Mouse (Mus musculus) layer of hippocampus, adult 9-11 months (tissue): ENCODE measurements around the gene Fam129b.

ENCODE experiments used
- DNase-seq: peaks from one replicate; pipeline ENCODE4 v3.0.0; 2022

Fam129b gene

GRCm38 (mm10) chr2:32926330-32927075, 50.6 kb downstream of the Fam129b start:
- DNase-seq: no peak

DNA sequence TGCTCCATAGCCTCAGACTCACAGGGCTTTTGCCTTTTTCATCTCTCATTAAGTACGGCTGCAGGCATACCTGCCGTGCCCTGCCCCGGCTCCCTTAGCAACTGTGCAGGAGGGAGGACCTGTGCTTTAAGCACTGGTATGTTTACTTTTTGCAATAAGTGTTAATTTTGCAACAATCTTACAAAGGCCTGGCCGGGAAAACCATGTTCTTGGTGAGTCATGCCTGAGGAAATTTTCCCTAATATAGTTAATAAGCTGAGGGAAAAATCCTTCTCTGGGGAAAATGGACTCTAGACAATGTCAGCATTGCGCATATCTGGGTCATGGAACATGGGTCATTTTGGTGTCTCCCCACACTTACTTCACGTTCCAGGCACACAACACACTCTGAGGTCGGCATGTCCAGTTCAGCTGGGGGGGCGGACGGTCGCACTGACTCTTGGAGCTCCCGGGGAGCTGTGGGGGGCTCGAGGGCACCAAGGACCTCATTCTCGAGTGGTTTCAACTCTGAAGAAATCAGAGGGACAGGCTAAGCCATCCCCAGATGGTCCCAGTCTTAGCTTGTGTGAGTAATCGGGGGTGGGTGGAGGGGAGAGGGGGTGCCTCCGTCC, 51.8 kb downstream of the Fam129b start:
- DNase-seq: no peak

- peak; percentile 60 for DNase-seq
Measured at GRCm38 (mm10) chr2:32928235-32928946, 52.5 kb downstream of the Fam129b start.

GRCm38 (mm10) chr2:32928947-32929829, 53.3 kb downstream of the Fam129b start:
- no peak for DNase-seq

- DNase-seq: no peak
Measured at GRCm38 (mm10) chr2:32931730-32932129, 55.8 kb downstream of the Fam129b start.

DNA sequence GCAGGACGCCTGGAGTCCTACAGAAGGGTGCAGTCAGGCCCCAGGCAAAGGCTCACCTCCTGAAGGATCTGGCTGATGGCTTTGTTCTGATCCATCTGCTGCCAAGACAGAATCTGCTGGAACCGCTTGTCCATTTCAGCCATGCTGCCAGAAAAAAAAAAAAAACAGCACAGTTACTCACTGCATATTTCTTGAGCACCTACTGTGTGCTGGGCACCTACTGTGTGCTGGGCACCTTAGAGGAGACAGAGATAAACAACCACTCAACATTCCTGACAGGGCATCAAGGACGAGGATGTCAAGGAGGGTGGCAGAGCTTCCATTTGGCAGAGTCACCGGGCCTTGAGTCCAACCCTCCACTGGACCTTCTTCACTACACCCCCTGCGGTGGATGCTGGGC, 62.8 kb downstream of the Fam129b start:
- DNase-seq: no peak

- DNase-seq: no peak
Measured at GRCm38 (mm10) chr2:32939418-32939817, 63.5 kb downstream of the Fam129b start.

DNA sequence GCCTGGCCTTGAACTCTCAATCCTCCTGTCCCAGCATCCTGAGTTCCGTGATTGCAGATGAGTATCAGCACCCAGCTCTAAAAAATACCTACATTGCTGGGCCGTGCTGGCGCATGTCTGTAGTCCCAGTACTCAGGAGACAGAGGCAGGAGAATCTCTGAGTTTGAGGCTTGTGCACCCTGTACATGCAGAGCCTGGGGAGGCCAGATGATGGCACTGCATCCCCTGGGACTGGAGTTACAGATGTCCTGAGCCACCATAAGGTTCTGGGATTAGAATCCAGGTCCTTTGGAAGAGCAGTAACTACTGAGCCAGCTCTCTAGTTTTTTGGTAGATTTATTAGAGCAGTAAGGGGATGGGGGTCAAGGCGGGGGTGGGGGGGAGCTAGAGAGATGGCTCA, 64.6 kb downstream of the Fam129b start:
- no peak for DNase-seq

DNA sequence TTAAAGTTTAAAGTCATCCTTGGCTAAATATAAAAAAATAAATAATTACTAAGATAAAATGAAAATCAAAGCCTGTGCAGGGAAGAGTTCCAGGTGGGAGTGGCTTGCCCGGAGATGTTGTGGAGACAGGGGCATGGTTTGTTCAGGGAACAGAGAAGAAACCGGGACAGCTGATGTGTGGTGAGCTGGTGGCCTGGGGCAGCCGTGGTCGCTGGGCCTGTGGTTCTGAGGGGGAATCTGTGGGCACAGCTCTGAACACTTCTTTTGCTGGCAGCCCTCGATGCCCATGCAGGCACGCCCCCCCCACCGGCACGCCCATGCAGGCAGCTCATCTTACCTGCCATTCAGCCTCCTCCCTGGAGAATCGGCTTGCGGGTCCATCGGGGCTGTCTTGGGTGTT, 71.5 kb downstream of the Fam129b start:
- no peak for DNase-seq

DNA sequence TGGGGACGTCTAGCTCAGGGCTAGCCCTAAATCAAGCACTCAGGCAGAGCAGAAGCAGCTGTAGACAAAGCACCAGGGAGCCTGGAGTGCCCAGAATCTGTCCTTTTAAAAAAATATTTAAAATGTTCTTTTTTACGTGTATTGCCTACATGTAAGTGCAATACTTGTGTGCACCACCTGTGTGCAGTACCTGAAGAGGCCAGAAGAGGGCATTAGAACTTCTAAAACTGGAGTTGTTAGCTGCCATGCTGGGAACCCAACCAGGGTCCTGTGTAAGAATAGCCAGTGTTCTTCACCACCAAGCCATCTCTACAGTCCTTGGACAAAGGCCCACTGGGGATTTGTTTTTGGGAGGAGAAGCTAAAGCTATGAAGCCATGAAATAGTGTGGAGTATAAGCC, 78.7 kb downstream of the Fam129b start:
- DNase-seq: no peak

DNA sequence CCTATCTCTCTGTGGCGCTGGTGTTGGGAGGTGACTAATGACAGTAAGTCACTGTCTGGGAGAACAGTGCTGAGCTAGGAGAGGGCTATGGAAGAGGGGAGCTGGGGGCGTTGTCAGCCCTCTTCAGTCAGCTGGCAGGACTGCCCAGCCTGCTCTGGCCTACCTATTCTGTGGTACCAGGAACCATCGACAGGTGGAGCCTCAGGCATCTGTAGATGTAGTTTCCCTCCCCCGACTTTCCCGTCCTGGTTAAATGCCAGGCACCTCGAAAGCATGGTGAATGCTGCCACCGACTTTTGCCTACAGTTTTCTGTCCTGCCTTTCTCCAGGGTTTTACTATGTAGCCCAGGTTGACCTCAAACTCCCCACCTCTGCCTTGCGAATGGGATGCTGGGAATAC, 81.4 kb downstream of the Fam129b start:
- peak; percentile 45 for DNase-seq

DNA sequence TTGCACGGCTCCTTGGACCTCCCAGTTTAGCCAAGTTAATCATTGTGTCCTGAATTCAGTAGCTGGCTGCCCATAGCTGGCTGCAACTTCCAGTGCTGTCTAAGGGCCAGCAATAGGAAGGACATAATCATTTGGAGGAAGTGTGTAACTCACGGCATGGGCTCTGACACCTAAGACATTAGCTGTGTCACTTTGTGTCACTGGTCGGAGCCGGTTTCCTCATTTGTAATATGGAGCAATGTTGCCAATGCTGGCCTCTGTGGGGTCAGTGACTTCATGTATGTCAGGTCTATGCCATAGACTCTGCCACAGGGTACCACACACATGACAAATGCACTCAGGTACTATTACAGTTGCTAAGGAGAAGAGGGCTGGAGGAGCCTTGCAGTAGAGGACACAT, 84.4 kb downstream of the Fam129b start:
- DNase-seq: no peak

DNA sequence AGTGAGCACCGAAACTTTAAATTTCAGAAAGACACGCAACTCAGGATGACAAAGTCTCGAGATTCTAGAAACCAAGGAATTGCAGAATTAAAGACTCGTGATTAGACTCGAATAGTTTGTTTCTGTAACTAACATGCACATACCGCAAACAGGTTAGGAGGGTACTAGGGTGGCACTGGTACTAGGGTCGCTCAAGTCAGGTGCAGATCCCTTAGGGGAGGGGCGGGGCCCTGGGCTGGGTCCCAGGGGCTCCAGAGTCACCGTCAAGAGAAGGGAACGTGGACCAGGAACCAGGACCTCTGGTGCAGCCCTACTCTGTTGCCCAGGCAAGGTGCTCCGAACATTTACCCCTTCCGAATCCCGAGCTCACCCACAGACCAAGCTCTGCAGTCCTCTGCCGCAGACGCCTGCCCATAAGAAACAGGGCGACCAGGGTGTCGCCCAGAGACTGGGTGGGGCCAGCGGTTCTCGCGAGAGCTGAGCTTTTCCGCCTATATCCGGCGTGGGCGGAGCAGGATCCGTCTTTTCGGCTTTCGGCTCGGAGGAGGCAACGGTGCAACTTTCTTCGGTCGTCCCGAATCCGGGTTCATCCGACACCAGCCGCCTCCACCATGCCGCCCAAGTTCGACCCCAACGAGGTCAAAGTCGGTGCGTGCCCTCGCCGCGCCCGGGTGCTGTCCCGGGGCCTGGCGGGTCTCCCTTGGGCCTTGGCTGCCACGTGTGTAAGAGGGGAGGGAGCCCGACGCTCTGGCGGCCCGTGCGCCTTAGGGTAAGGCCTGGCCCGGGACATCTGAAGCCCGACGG, 85.5 kb downstream of the Fam129b start, which contains the start of the genes Rpl12 and Lrsam1:
Gene Rpl12 (plus strand): TSS at position 368 of the 804 bp plus-strand sequence.
Gene Lrsam1 (minus strand): TSS at position 423 of the 804 bp plus-strand sequence.
- DNase-seq: peak; percentile 95

- no peak for DNase-seq
Measured at GRCm38 (mm10) chr2:32962062-32962874, 86.4 kb downstream of the Fam129b start.

- DNase-seq: no peak
Measured at GRCm38 (mm10) chr2:32962875-32963220, 86.9 kb downstream of the Fam129b start.

- no peak for DNase-seq
Measured at GRCm38 (mm10) chr2:32963544-32963943, 87.6 kb downstream of the Fam129b start.

DNA sequence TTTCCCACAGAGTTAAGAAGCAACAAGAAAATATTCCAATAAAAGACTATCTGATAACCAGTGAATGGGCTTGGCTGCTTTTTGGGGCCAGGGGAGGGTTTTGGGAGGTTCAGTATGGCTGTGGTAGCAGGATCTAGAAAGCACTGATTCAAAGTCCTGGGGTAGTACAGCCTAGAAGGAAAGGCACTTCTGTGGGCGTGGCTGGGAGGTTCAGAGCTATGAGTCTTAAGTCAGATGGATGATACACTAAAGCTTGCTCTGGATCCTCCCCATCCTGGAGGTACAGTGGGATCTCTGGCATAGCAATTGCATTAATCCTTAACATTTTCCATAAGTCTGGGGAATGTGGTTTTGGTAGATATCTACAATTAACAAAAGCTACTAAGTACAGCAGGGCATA, 88.1 kb downstream of the Fam129b start:
- no peak for DNase-seq

GRCm38 (mm10) chr2:32964659-32965457, 88.9 kb downstream of the Fam129b start:
- no peak for DNase-seq

DNA sequence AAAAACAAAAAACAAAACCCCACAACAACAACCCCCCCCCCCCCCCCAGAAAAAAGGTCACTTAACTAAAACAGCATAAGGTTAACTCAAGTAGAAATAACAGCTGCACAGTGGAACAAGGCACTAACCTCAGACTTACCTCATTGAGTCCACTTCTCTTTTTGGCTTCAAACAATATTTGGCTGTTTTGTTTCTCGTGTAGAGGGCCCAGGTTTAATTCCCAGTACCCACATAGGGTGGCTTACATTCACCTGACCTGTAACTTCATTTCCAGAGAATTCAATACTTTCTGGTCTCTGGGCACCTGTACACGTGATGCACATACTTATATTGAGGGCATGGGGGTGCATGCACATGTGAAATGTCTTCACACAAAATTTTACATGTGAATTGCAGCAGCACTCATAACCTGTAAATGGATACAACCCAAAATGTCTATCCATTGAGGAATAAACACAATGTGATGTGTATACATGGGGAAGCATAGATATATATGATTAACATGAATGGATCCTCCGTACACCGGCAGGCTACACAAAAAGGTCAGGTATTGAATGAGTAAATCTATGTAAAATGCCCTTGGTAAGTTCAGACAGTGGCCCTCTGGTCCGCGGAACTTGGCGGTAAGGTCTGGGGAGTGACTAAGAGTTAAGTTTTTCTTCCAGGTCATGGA, 89.7 kb downstream of the Fam129b start:
- DNase-seq: no peak
